Mouse (Mus musculus): Measurements from ENCODE around the gene Sorl1. TPM values are rescaled to one million over a fixed set of nuclear protein-coding genes. Genes with fewer than 3 reads are reported as not detected.

The Sorl1 gene
- polyA plus RNA-seq, 1 experiment from 2014 or later, result 15.5 TPM

- no peaks in the 10 kb centered on the region for H3K4me1 ChIP-seq (ENCODE audit: control insufficient read depth, insufficient read depth, low read length)
- H3K36me3 ChIP-seq (ENCODE audit: control insufficient read depth, insufficient read depth, low read length), result no peaks in the 10 kb centered on the region
- H3K9ac ChIP-seq (replicated peaks; ENCODE audit: low read depth, low read length), result no peak overlapping the region
- no peaks in the 10 kb centered on the region for H3K27me3 ChIP-seq (ENCODE audit: control insufficient read depth, insufficient read depth, low read length)
- no peak for ATAC-seq (ENCODE audit: insufficient number of reproducible peaks, insufficient read depth, low FRiP score, low read depth)
- WGBS, result 72% methylated on average over 7 of the region's 7 CpGs
- H3K27ac ChIP-seq (ENCODE audit: low read length), result no peak overlapping the region
- H3K4me2 ChIP-seq (replicated peaks; ENCODE audit: low read depth, low read length), result no peak overlapping the region
- no peaks in the 10 kb centered on the region for H3K9me3 ChIP-seq (ENCODE audit: control insufficient read depth, low read depth, low read length)
- no peak overlapping the region for H3K4me3 ChIP-seq (ENCODE audit: low read depth, low read length)
These were observed 30.0 kb downstream of the Sorl1 start for GRCm38 (mm10) chr9:42094028-42094551.

- no peak overlapping the region for H3K9ac ChIP-seq (replicated peaks; ENCODE audit: low read depth, low read length)
- H3K9me3 ChIP-seq (ENCODE audit: control insufficient read depth, low read depth, low read length), result no peaks in the 10 kb centered on the region
- H3K27me3 ChIP-seq (ENCODE audit: control insufficient read depth, insufficient read depth, low read length), result no peaks in the 10 kb centered on the region
- H3K4me1 ChIP-seq (ENCODE audit: control insufficient read depth, insufficient read depth, low read length), result no peaks in the 10 kb centered on the region
- no peak for ATAC-seq (ENCODE audit: insufficient number of reproducible peaks, insufficient read depth, low FRiP score, low read depth)
- no peaks in the 10 kb centered on the region for H3K36me3 ChIP-seq (ENCODE audit: control insufficient read depth, insufficient read depth, low read length)
- H3K27ac ChIP-seq (ENCODE audit: low read length), result no peak overlapping the region
- no peak overlapping the region for H3K4me2 ChIP-seq (replicated peaks; ENCODE audit: low read depth, low read length)
- WGBS, result 98% methylated on average over 2 of the region's 2 CpGs
- H3K4me3 ChIP-seq (ENCODE audit: low read depth, low read length), result no peak overlapping the region
These were observed 31.3 kb downstream of the Sorl1 start for GRCm38 (mm10) chr9:42092749-42093148.

- Histone ChIP-seq H3K4me3 (ENCODE audit: low read depth, low read length) (no peak overlapping the region), H3K27ac (ENCODE audit: low read length) (no peak overlapping the region)
- WGBS, result 93% methylated on average over 4 of the region's 4 CpGs
These were observed 32.5 kb downstream of the Sorl1 start for GRCm38 (mm10) chr9:42091561-42091960.

GRCm38 (mm10) chr9:42087921-42088320 lies 36.2 kb downstream of the Sorl1 start:
- no peak overlapping the region for H3K9ac ChIP-seq (replicated peaks; ENCODE audit: low read depth, low read length)
- ATAC-seq (ENCODE audit: insufficient number of reproducible peaks, insufficient read depth, low FRiP score, low read depth), result no peak
- no peak overlapping the region for H3K4me3 ChIP-seq (ENCODE audit: low read depth, low read length)
- no peaks in the 10 kb centered on the region for H3K4me1 ChIP-seq (ENCODE audit: control insufficient read depth, insufficient read depth, low read length)
- H3K4me2 ChIP-seq (replicated peaks; ENCODE audit: low read depth, low read length), result no peak overlapping the region
- H3K36me3 ChIP-seq (ENCODE audit: control insufficient read depth, insufficient read depth, low read length), result no peaks in the 10 kb centered on the region
- 74% methylated on average over 4 of the region's 4 CpGs for WGBS
- H3K9me3 ChIP-seq (ENCODE audit: control insufficient read depth, low read depth, low read length), result no peaks in the 10 kb centered on the region
- no peak overlapping the region for H3K27ac ChIP-seq (ENCODE audit: low read length)
- H3K27me3 ChIP-seq (ENCODE audit: control insufficient read depth, insufficient read depth, low read length), result no peaks in the 10 kb centered on the region

More at GRCm38 (mm10) chr9:42091561-42091960, 32.5 kb downstream of the Sorl1 start:
- Histone ChIP-seq H3K27me3 (ENCODE audit: control insufficient read depth, insufficient read depth, low read length) (no peaks in the 10 kb centered on the region), H3K9ac (replicated peaks; ENCODE audit: low read depth, low read length) (no peak overlapping the region), H3K36me3 (ENCODE audit: control insufficient read depth, insufficient read depth, low read length) (no peaks in the 10 kb centered on the region), H3K4me2 (replicated peaks; ENCODE audit: low read depth, low read length) (no peak overlapping the region), H3K9me3 (ENCODE audit: control insufficient read depth, low read depth, low read length) (no peaks in the 10 kb centered on the region), H3K4me1 (ENCODE audit: control insufficient read depth, insufficient read depth, low read length) (no peaks in the 10 kb centered on the region)
- no peak for ATAC-seq (ENCODE audit: insufficient number of reproducible peaks, insufficient read depth, low FRiP score, low read depth)

GRCm38 (mm10) chr9:42085970-42086369 lies 38.1 kb downstream of the Sorl1 start:
- H3K4me2 ChIP-seq (replicated peaks; ENCODE audit: low read depth, low read length), result no peak overlapping the region
- no peaks in the 10 kb centered on the region; the same call in 1 of the 2 replicates for H3K36me3 ChIP-seq (ENCODE audit: control insufficient read depth, insufficient read depth, low read length)
- 92% methylated on average over 13 of the region's 13 CpGs for WGBS
- H3K27me3 ChIP-seq (ENCODE audit: control insufficient read depth, insufficient read depth, low read length), result no peaks in the 10 kb centered on the region
- H3K9me3 ChIP-seq (ENCODE audit: control insufficient read depth, low read depth, low read length), result no peaks in the 10 kb centered on the region
- no peak overlapping the region for H3K9ac ChIP-seq (replicated peaks; ENCODE audit: low read depth, low read length)
- no peak for ATAC-seq (ENCODE audit: insufficient number of reproducible peaks, insufficient read depth, low FRiP score, low read depth)
- no peaks in the 10 kb centered on the region for H3K4me1 ChIP-seq (ENCODE audit: control insufficient read depth, insufficient read depth, low read length)
- no peak overlapping the region for H3K27ac ChIP-seq (ENCODE audit: low read length)
- H3K4me3 ChIP-seq (ENCODE audit: low read depth, low read length), result no peak overlapping the region

- Histone ChIP-seq H3K9ac (replicated peaks; ENCODE audit: low read depth, low read length) (no peak overlapping the region), H3K4me1 (ENCODE audit: control insufficient read depth, insufficient read depth, low read length) (no peaks in the 10 kb centered on the region), H3K36me3 (ENCODE audit: control insufficient read depth, insufficient read depth, low read length) (no peaks in the 10 kb centered on the region; the same call in 1 of the 2 replicates), H3K27ac (ENCODE audit: low read length) (no peak overlapping the region), H3K27me3 (ENCODE audit: control insufficient read depth, insufficient read depth, low read length) (no peaks in the 10 kb centered on the region), H3K4me2 (replicated peaks; ENCODE audit: low read depth, low read length) (no peak overlapping the region), H3K9me3 (ENCODE audit: control insufficient read depth, low read depth, low read length) (no peaks in the 10 kb centered on the region), H3K4me3 (ENCODE audit: low read depth, low read length) (no peak overlapping the region)
- 83% methylated on average over 4 of the region's 4 CpGs for WGBS
- ATAC-seq (ENCODE audit: insufficient number of reproducible peaks, insufficient read depth, low FRiP score, low read depth), result no peak
These were observed 40.4 kb downstream of the Sorl1 start for GRCm38 (mm10) chr9:42083661-42084067.

GRCm38 (mm10) chr9:42081681-42082530 lies 42.2 kb downstream of the Sorl1 start:
- Histone ChIP-seq H3K4me3 (ENCODE audit: low read depth, low read length) (no peak overlapping the region), H3K27ac (ENCODE audit: low read length) (no peak overlapping the region), H3K9ac (replicated peaks; ENCODE audit: low read depth, low read length) (no peak overlapping the region), H3K9me3 (ENCODE audit: control insufficient read depth, low read depth, low read length) (no peaks in the 10 kb centered on the region), H3K27me3 (ENCODE audit: control insufficient read depth, insufficient read depth, low read length) (no peaks in the 10 kb centered on the region), H3K4me2 (replicated peaks; ENCODE audit: low read depth, low read length) (no peak overlapping the region), H3K36me3 (ENCODE audit: control insufficient read depth, insufficient read depth, low read length) (no peaks in the 10 kb centered on the region; the same call in 1 of the 2 replicates), H3K4me1 (ENCODE audit: control insufficient read depth, insufficient read depth, low read length) (no peaks in the 10 kb centered on the region)
- WGBS, result 91% methylated on average over 29 of the region's 29 CpGs
- ATAC-seq (ENCODE audit: insufficient number of reproducible peaks, insufficient read depth, low FRiP score, low read depth), result no peak

GRCm38 (mm10) chr9:42080671-42081070 lies 43.4 kb downstream of the Sorl1 start:
- H3K4me3 ChIP-seq (ENCODE audit: low read depth, low read length), result no peak overlapping the region
- no peaks in the 10 kb centered on the region for H3K27me3 ChIP-seq (ENCODE audit: control insufficient read depth, insufficient read depth, low read length)
- ATAC-seq (ENCODE audit: insufficient number of reproducible peaks, insufficient read depth, low FRiP score, low read depth), result no peak
- H3K36me3 ChIP-seq (ENCODE audit: control insufficient read depth, insufficient read depth, low read length), result no peaks in the 10 kb centered on the region; the same call in 1 of the 2 replicates
- 84% methylated on average over 9 of the region's 9 CpGs for WGBS
- no peaks in the 10 kb centered on the region for H3K9me3 ChIP-seq (ENCODE audit: control insufficient read depth, low read depth, low read length)
- H3K4me1 ChIP-seq (ENCODE audit: control insufficient read depth, insufficient read depth, low read length), result no peaks in the 10 kb centered on the region
- H3K4me2 ChIP-seq (replicated peaks; ENCODE audit: low read depth, low read length), result no peak overlapping the region
- H3K9ac ChIP-seq (replicated peaks; ENCODE audit: low read depth, low read length), result no peak overlapping the region
- no peak overlapping the region for H3K27ac ChIP-seq (ENCODE audit: low read length)

Data from stomach, embryonic 14.5 days (tissue).